Mouse (Mus musculus) CD4-positive, CD25-positive, alpha-beta regulatory T cell, adult 2 months (primary cell): ENCODE measurements around the gene Ccdc24.
A peak's percentile ranks its signal among the peaks of the same experiment; 100 is the strongest.

ENCODE experiments used
- DNase-seq: peaks from one replicate; pipeline ENCODE4 v3.0.0-alpha.2; 2012; ENCODE audit warnings: low read depth, low spot score

The Ccdc24 gene

GRCm38 (mm10) chr4:117830124-117830551, 42.2 kb downstream of the Ccdc24 start:
- DNase-seq: no peak

- DNase-seq: peak; percentile 47
Observed at GRCm38 (mm10) chr4:117829260-117830123, 42.9 kb downstream of the Ccdc24 start.

GRCm38 (mm10) chr4:117828572-117829145, 43.7 kb downstream of the Ccdc24 start:
- DNase-seq: no peak

GRCm38 (mm10) chr4:117818032-117818431, 54.3 kb downstream of the Ccdc24 start:
- no peak for DNase-seq

GRCm38 (mm10) chr4:117816776-117817175, 55.6 kb downstream of the Ccdc24 start:
- DNase-seq: no peak
